Mouse (Mus musculus) lung, embryonic 14.5 days (tissue): ENCODE results near the gene Abca8b. TPM values are rescaled to one million over a fixed set of nuclear protein-coding genes. Genes with fewer than 3 reads are reported as not detected.
A peak's percentile ranks its signal among the peaks of the same experiment; 100 is the strongest.

ENCODE experiments used
- ATAC-seq: fragments of 200-750 bp; cut with Nextera tagmentation; 2 replicates; pipeline ENCODE4 v1.8.0; 2017; ENCODE audit warnings: mild to moderate bottlenecking, moderate TSS enrichment, moderate library complexity; ENCODE audit not compliant: insufficient read depth
- DNase-seq: peaks from one replicate; pipeline ENCODE4 v3.0.0-alpha.2; 2015
- H3K27ac ChIP-seq: fragments of 300-500 bp; sonication (generic); 2 replicates; pipeline ENCODE4 v1.5.1; 2014; ENCODE audit warnings: low read depth, mild to moderate bottlenecking, moderate library complexity
- H3K27me3 ChIP-seq: fragments of 300-500 bp; sonication (generic); 2 replicates; pipeline ENCODE4 v1.6.1; 2014; ENCODE audit warnings: low read length, control low read depth; ENCODE audit not compliant: insufficient read depth
- H3K36me3 ChIP-seq: fragments of 300-500 bp; sonication (generic); 2 replicates; pipeline ENCODE4 v1.6.1; 2014; ENCODE audit warnings: control low read depth; ENCODE audit not compliant: insufficient read depth
- H3K4me1 ChIP-seq: fragments of 300-500 bp; sonication (generic); 2 replicates; pipeline ENCODE4 v1.6.1; 2014; ENCODE audit warnings: antibody characterized with exemption, control low read depth; ENCODE audit not compliant: insufficient read depth
- H3K4me2 ChIP-seq: fragments of 300-500 bp; sonication (generic); 2 replicates; pipeline ENCODE4 v1.6.1; 2014; ENCODE audit warnings: mild to moderate bottlenecking
- H3K4me3 ChIP-seq: fragments of 300-500 bp; sonication (generic); 2 replicates; pipeline ENCODE4 v1.5.1; 2014; ENCODE audit warnings: low read depth, low read length
- H3K9ac ChIP-seq: fragments of 300-500 bp; sonication (generic); 2 replicates; pipeline ENCODE4 v1.6.1; 2014
- H3K9me3 ChIP-seq: fragments of 300-500 bp; sonication (generic); 2 replicates; pipeline ENCODE4 v1.6.1; 2016; ENCODE audit warnings: low read depth, low read length, control low read depth
- CTCF ChIP-seq: IDR thresholded peaks from 2 replicates; pipeline ENCODE4 v1.5.1; 2016; ENCODE audit warnings: antibody characterized with exemption, low read depth
- WGBS: fragments of 180-500 bp; shearing (Covaris S2); extraction: QIAGEN DNeasy Blood & Tissue Kit; methylation state at CpG from one replicate; pipeline ENCODE4 v1.1.7; 2014; 5-methylcytosine and 5-hydroxymethylcytosine counted together
- polyA plus RNA-seq: library from polyadenylated mRNA; unstranded; fragments of >200 nt; fragmentation: Nextera tagmentation; extraction: Ambion mirVana; gene quantifications from 2 replicates; pipeline ENCODE4 v1.2.1, GENCODE M21; 2014

The Abca8b gene
- polyA plus RNA-seq, 1 experiment from 2014 or later, result 0.53 TPM

- Histone ChIP-seq H3K4me1 (no peaks in the 10 kb centered on the region), H3K4me3 (no peak overlapping the region), H3K9me3 (no peaks in the 10 kb centered on the region; the same call in 1 of the 2 replicates), H3K27me3 (no peaks in the 10 kb centered on the region), H3K9ac (no peak overlapping the region), H3K27ac (no peak overlapping the region), H3K4me2 (no peak overlapping the region), H3K36me3 (no peaks in the 10 kb centered on the region)
- TF ChIP-seq CTCF, result no peak
- 60% methylated on average over 6 of the region's 6 CpGs for WGBS
- ATAC-seq (no peak), DNase-seq (no peak)
Measured at GRCm38 (mm10) chr11:109895952-109896530, 99.6 kb downstream of the Abca8b start.

- TF ChIP-seq CTCF, result no peak
- H3K36me3 ChIP-seq, result no peaks in the 10 kb centered on the region
- no peak overlapping the region for H3K4me3 ChIP-seq
- no peaks in the 10 kb centered on the region for H3K4me1 ChIP-seq
- H3K4me2 ChIP-seq, result no peak overlapping the region
- 49% methylated on average over 4 of the region's 4 CpGs for WGBS
- ATAC-seq, result no peak
- DNase-seq, result no peak
- H3K27ac ChIP-seq, result no peak overlapping the region
- H3K27me3 ChIP-seq, result no peaks in the 10 kb centered on the region
- no peaks in the 10 kb centered on the region; the same call in 1 of the 2 replicates for H3K9me3 ChIP-seq
- no peak overlapping the region for H3K9ac ChIP-seq
Measured at GRCm38 (mm10) chr11:109895496-109895895, 100.1 kb downstream of the Abca8b start.

- no peak overlapping the region for H3K4me2 ChIP-seq
- 69% methylated on average over 3 of the region's 3 CpGs for WGBS
- no peak for ATAC-seq
- no peak for TF ChIP-seq CTCF
- H3K27me3 ChIP-seq, result no peaks in the 10 kb centered on the region
- H3K9me3 ChIP-seq, result no peaks in the 10 kb centered on the region; the same call in 1 of the 2 replicates
- H3K27ac ChIP-seq, result no peak overlapping the region
- no peaks in the 10 kb centered on the region for H3K4me1 ChIP-seq
- no peak for DNase-seq
- H3K9ac ChIP-seq, result no peak overlapping the region
- H3K36me3 ChIP-seq, result no peaks in the 10 kb centered on the region
- no peak overlapping the region for H3K4me3 ChIP-seq
Measured at GRCm38 (mm10) chr11:109893894-109894804, 101.5 kb downstream of the Abca8b start.

- peak; percentile 59 for TF ChIP-seq CTCF
- H3K9me3 ChIP-seq, result no peaks in the 10 kb centered on the region
- WGBS, result 52% methylated on average over 4 of the region's 4 CpGs
- H3K27ac ChIP-seq, result no peak overlapping the region
- ATAC-seq (peak; percentile 93), DNase-seq (peak; percentile 83)
- H3K27me3 ChIP-seq, result no peaks in the 10 kb centered on the region
- H3K9ac ChIP-seq, result no peak overlapping the region
- H3K36me3 ChIP-seq, result no peaks in the 10 kb centered on the region
- H3K4me3 ChIP-seq, result no peak overlapping the region
- H3K4me2 ChIP-seq, result no peak overlapping the region
- H3K4me1 ChIP-seq, result no peaks in the 10 kb centered on the region
Measured at GRCm38 (mm10) chr11:109891989-109892386, 103.7 kb downstream of the Abca8b start.

GRCm38 (mm10) chr11:109891371-109891988 is 104.2 kb downstream of the Abca8b start:
- Histone ChIP-seq H3K4me2 (no peak overlapping the region), H3K9ac (no peak overlapping the region), H3K27ac (no peak overlapping the region), H3K27me3 (no peaks in the 10 kb centered on the region), H3K4me3 (no peak overlapping the region), H3K4me1 (no peaks in the 10 kb centered on the region), H3K9me3 (no peaks in the 10 kb centered on the region), H3K36me3 (no peaks in the 10 kb centered on the region)
- DNase-seq, result no peak
- no peak for TF ChIP-seq CTCF
- ATAC-seq, result no peak
- WGBS, result 82% methylated on average over 8 of the region's 8 CpGs

GRCm38 (mm10) chr11:109889595-109889994 is 106.0 kb downstream of the Abca8b start:
- ATAC-seq (no peak), DNase-seq (no peak)
- Histone ChIP-seq H3K4me2 (no peak overlapping the region), H3K9ac (no peak overlapping the region), H3K9me3 (no peaks in the 10 kb centered on the region), H3K27me3 (no peaks in the 10 kb centered on the region), H3K4me1 (peaks cover 7% of the 10 kb centered on the region; the same call in 1 of the 2 replicates), H3K36me3 (no peaks in the 10 kb centered on the region), H3K27ac (no peak overlapping the region), H3K4me3 (no peak overlapping the region)
- no peak for TF ChIP-seq CTCF
- WGBS, result 81% methylated on average over 4 of the region's 4 CpGs

GRCm38 (mm10) chr11:109886757-109887156 is 108.9 kb downstream of the Abca8b start:
- Histone ChIP-seq H3K27ac (no peak overlapping the region), H3K9ac (no peak overlapping the region), H3K27me3 (no peaks in the 10 kb centered on the region), H3K4me1 (peaks cover 7% of the 10 kb centered on the region), H3K4me2 (no peak overlapping the region), H3K36me3 (no peaks in the 10 kb centered on the region), H3K4me3 (no peak overlapping the region), H3K9me3 (no peaks in the 10 kb centered on the region)
- DNase-seq (no peak), ATAC-seq (no peak)
- WGBS, result 93% methylated on average over 4 of the region's 4 CpGs
- TF ChIP-seq CTCF, result no peak
